Mouse (Mus musculus) spleen, adult 2 months (tissue): ENCODE results near the gene Cpne5.

Experiments used
- CTCF ChIP-seq: fragments of 200-500 bp; IDR thresholded peaks from 2 replicates; pipeline ENCODE4 v1.5.1; 2011; ENCODE audit warnings: mild to moderate bottlenecking, inconsistent platforms; ENCODE audit not compliant: insufficient read depth, insufficient read length, insufficient replicate concordance; ENCODE audit errors: extremely low read depth
- POLR2A ChIP-seq: fragments of 200-500 bp; IDR thresholded peaks from 2 replicates; pipeline ENCODE4 v1.6.1; 2011; ENCODE audit warnings: low read depth, low read length, inconsistent platforms

GRCm38 (mm10) chr17:29186989-29187859 lies 50.7 kb downstream of the Cpne5 start:
- no peak for TF ChIP-seq POLR2A
- no peak for TF ChIP-seq CTCF
